Mouse (Mus musculus): ENCODE results near the gene L2hgdh. TPM values are rescaled to one million over a fixed set of nuclear protein-coding genes. Genes with fewer than 3 reads are reported as not detected.

The L2hgdh gene
- 13.0 and 14.4 TPM in 2 replicates for polyA plus RNA-seq (2015; fragmentation: Nextera tagmentation; extraction: Ambion mirVana)

GRCm38 (mm10) chr12:69724711-69725460 lies at the start of gene L2hgdh, which contains the start of gene Atp5s:
Gene L2hgdh, minus strand, starts transcription at chr12:69724873.
Gene Atp5s, plus strand, starts transcription at chr12:69724950.
- Histone ChIP-seq H3K27ac (peak within 1 kb of the TSS; percentile 67), H3K4me2 (peak within 1 kb of the TSS; percentile 82), H3K4me3 (peak within 1 kb of the TSS; percentile 75), H3K9me3 (replicated peaks) (peaks cover under 1% of the 10 kb centered on the region), H3K4me1 (peaks cover 18% of the 10 kb centered on the region), H3K9ac (peak within 1 kb of the TSS; percentile 75), H3K27me3 (no peaks in the 10 kb centered on the region), H3K36me3 (ENCODE audit: poor library complexity, severe bottlenecking) (peaks cover 12% of the 10 kb centered on the region)
- under 1% methylated on average over 60 of the region's 60 CpGs for WGBS
- ATAC-seq, result peak; percentile 97

DNA sequence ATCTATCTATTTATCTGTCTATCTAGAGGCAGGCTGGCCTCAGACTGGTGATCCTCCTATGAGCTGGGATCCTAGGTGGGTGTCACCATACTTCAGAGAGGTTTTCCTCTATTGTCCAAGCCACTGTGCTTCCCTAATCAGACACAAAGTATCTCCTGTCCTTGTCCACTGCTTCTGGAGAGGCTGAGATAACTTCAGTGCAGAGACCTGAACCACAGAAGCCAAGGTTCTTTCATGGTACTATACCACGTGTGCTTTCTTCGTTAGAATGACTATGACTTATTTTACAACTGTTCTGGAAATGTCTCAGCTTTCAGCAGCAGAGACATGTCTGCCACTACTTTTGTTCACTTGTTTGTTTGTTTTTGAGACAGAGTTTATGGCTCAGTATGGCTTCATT lies 44.2 kb upstream of the L2hgdh start:
- H3K4me2 ChIP-seq, result no peak overlapping the region
- ATAC-seq, result no peak
- H3K36me3 ChIP-seq (ENCODE audit: poor library complexity, severe bottlenecking), result no peaks in the 10 kb centered on the region
- WGBS, result 85% methylated on average over 2 of the region's 2 CpGs
- H3K27ac ChIP-seq, result no peak overlapping the region
- H3K9ac ChIP-seq, result no peak overlapping the region
- peaks cover 25% of the 10 kb centered on the region for H3K4me1 ChIP-seq
- no peaks in the 10 kb centered on the region for H3K9me3 ChIP-seq (replicated peaks)
- no peaks in the 10 kb centered on the region for H3K27me3 ChIP-seq
- no peak overlapping the region for H3K4me3 ChIP-seq

- Histone ChIP-seq H3K9me3 (replicated peaks) (no peaks in the 10 kb centered on the region), H3K4me1 (peaks cover 25% of the 10 kb centered on the region), H3K9ac (no peak overlapping the region), H3K4me3 (no peak overlapping the region), H3K27me3 (no peaks in the 10 kb centered on the region), H3K4me2 (0 out of 2 replicates have a peak overlapping the region, but pooled peaks have one; percentile 8), H3K36me3 (ENCODE audit: poor library complexity, severe bottlenecking) (no peaks in the 10 kb centered on the region), H3K27ac (0 out of 2 replicates have a peak overlapping the region, but pooled peaks have one; percentile 25)
- ATAC-seq, result peak; percentile 48; the same call in 1 of the 2 replicates
- 15% methylated on average over 9 of the region's 9 CpGs for WGBS
Observed at GRCm38 (mm10) chr12:69767476-69768258, 43.0 kb upstream of the L2hgdh start.

GRCm38 (mm10) chr12:69766185-69766904 lies 41.7 kb upstream of the L2hgdh start:
- no peak overlapping the region for H3K9ac ChIP-seq
- no peaks in the 10 kb centered on the region for H3K9me3 ChIP-seq (replicated peaks)
- WGBS, result 88% methylated on average over 10 of the region's 10 CpGs
- ATAC-seq, result no peak
- no peak overlapping the region for H3K4me2 ChIP-seq
- no peak overlapping the region for H3K4me3 ChIP-seq
- H3K27me3 ChIP-seq, result no peaks in the 10 kb centered on the region
- peaks cover 25% of the 10 kb centered on the region for H3K4me1 ChIP-seq
- H3K36me3 ChIP-seq (ENCODE audit: poor library complexity, severe bottlenecking), result no peaks in the 10 kb centered on the region
- no peak overlapping the region for H3K27ac ChIP-seq

DNA sequence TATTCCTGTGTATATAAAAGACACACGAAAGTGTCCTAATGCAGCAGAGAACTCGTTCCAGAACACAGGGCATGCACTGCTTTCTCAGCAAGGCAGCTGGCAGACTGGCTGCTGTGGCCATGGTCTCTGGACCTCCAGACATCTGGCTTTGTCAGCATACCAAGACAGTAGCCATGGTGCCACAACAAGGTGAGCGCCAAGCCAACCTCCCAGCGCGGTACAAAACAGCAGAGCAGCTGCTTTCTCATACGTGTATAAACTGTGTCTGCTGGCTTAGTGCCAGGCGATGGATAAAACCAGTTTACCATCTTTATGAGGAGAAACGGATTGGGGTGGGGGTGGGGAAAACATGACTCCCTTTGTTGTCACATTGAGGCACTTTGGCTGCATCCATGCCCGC lies 40.9 kb upstream of the L2hgdh start:
- no peaks in the 10 kb centered on the region for H3K27me3 ChIP-seq
- no peak overlapping the region for H3K4me3 ChIP-seq
- H3K27ac ChIP-seq, result no peak overlapping the region
- no peaks in the 10 kb centered on the region for H3K9me3 ChIP-seq (replicated peaks)
- H3K4me1 ChIP-seq, result peaks cover 25% of the 10 kb centered on the region
- H3K9ac ChIP-seq, result no peak overlapping the region
- no peak overlapping the region for H3K4me2 ChIP-seq
- ATAC-seq, result no peak; the same call in 1 of the 2 replicates
- H3K36me3 ChIP-seq (ENCODE audit: poor library complexity, severe bottlenecking), result no peaks in the 10 kb centered on the region
- 59% methylated on average over 9 of the region's 9 CpGs for WGBS

DNA sequence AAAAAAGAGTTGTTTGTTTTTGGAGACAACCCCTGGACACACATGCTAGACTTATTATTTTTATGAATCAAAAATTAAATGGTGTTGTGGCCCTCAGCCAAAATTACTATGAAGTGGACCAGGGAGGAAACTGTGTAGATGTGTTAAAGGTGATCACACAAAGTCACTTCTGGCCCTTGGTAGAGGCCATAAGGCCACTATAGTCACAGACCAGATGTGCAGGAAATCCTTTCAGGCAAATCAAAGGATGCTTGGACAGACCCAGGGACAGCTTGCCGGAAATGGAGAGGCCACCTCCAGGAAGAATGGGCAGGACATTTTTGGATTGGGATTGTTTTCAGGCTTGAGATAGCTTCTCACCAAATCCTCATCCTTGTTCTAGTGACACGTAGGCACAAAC lies 36.9 kb upstream of the L2hgdh start:
- H3K27ac ChIP-seq, result no peak overlapping the region
- no peak overlapping the region for H3K4me3 ChIP-seq
- WGBS, result 76% methylated on average over 2 of the region's 2 CpGs
- H3K9me3 ChIP-seq (replicated peaks), result no peaks in the 10 kb centered on the region
- no peak overlapping the region for H3K4me2 ChIP-seq
- no peak overlapping the region for H3K9ac ChIP-seq
- no peak for ATAC-seq
- H3K36me3 ChIP-seq (ENCODE audit: poor library complexity, severe bottlenecking), result no peaks in the 10 kb centered on the region
- H3K4me1 ChIP-seq, result peaks cover 25% of the 10 kb centered on the region
- no peaks in the 10 kb centered on the region for H3K27me3 ChIP-seq

GRCm38 (mm10) chr12:69760743-69761406 lies 36.2 kb upstream of the L2hgdh start:
- ATAC-seq, result no peak
- 85% methylated on average over 20 of the region's 20 CpGs for WGBS

GRCm38 (mm10) chr12:69760014-69760413 lies 35.3 kb upstream of the L2hgdh start:
- ATAC-seq, result no peak
- WGBS, result 74% methylated on average over 6 of the region's 6 CpGs
- Histone ChIP-seq H3K27me3 (no peaks in the 10 kb centered on the region), H3K36me3 (ENCODE audit: poor library complexity, severe bottlenecking) (no peaks in the 10 kb centered on the region), H3K4me2 (no peak overlapping the region), H3K4me3 (no peak overlapping the region), H3K9me3 (replicated peaks) (no peaks in the 10 kb centered on the region), H3K27ac (no peak overlapping the region), H3K4me1 (peaks cover 15% of the 10 kb centered on the region), H3K9ac (no peak overlapping the region)

More at GRCm38 (mm10) chr12:69760743-69761406, 36.2 kb upstream of the L2hgdh start:
- H3K4me2 ChIP-seq, result no peak overlapping the region
- H3K9me3 ChIP-seq (replicated peaks), result no peaks in the 10 kb centered on the region
- no peaks in the 10 kb centered on the region for H3K27me3 ChIP-seq
- no peak overlapping the region for H3K9ac ChIP-seq
- H3K27ac ChIP-seq, result no peak overlapping the region
- no peak overlapping the region for H3K4me3 ChIP-seq
- H3K36me3 ChIP-seq (ENCODE audit: poor library complexity, severe bottlenecking), result no peaks in the 10 kb centered on the region
- peaks cover 20% of the 10 kb centered on the region for H3K4me1 ChIP-seq

DNA sequence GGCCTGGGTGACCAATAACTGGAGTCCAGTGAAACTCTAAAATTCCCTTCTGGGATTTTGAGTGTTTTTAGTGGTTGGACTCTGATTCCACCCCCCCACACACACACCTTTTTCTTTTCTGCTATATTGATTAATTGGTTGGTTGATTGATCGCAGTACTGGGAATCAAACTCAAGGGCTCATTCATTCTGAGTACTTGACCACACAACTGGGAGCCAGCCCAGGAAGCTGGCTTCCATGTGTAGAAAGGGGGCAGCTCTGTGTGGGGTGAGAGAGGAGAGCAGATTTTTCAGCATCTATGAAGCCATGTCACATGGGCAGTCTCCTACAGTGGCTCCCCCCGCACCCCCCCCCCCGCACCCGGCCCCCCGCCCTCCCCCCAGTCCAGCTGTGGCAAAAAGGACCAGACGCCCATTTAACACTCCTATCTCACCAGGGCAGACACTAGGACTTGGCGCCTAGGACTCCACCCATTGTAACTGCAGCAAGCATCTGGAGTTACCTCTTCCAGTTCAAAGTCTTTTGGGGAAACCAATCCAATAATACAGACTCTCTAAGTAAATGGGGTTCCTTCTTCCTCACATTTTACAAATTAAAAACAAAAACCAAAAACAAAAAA lies 34.7 kb upstream of the L2hgdh start:
- no peak overlapping the region for H3K27ac ChIP-seq
- H3K36me3 ChIP-seq (ENCODE audit: poor library complexity, severe bottlenecking), result no peaks in the 10 kb centered on the region
- H3K27me3 ChIP-seq, result no peaks in the 10 kb centered on the region
- WGBS, result 47% methylated on average over 7 of the region's 7 CpGs
- no peaks in the 10 kb centered on the region for H3K9me3 ChIP-seq (replicated peaks)
- H3K4me1 ChIP-seq, result peaks cover 15% of the 10 kb centered on the region
- no peak overlapping the region for H3K4me2 ChIP-seq
- H3K9ac ChIP-seq, result no peak overlapping the region
- H3K4me3 ChIP-seq, result no peak overlapping the region
- no peak for ATAC-seq

DNA sequence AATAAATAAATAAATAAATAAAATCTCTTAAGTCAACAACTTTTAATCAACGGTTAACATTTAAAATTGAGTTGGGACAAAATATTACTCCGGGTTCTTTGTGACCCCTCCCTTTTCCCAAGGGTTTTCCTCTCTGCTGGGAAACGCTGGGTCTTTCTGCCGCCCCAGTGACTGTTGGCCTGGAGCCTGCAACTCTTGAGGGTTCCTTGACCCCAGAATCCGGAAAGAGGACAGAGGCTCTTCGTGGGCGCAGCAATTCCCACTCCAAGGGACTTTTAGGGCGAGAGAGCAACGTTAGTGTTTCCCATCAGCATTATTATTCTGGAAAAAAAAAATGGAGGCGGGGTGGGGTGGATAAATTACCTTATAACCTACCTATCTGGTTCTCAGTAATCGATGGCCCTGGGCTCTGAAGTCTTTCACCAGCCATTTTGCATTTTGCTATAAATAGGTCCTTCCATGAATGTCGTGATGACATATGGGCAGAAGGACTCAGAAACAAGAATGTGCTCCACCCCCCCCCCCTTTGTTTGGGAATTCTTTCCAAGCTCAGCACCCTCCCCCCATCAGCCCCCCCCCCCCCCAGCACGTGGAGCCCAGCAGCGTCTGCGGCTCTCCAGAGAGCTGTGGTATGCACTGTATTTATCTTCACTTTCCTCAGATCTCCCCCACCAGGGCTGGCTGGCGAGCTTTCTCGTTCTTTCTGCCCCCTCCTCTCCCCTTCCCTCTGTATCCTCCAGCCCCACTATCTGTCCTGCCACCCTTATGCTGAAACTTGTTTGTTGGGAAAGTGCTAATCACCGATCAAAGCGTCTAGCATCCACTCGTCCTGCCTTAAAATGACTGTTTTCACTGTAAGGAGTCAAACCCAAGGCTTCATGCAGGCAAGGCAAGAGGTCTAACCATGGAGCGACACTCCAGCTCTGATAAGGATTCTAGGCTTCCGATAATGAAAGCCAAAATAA lies 33.8 kb upstream of the L2hgdh start:
- peak; percentile 60; the same call in 1 of the 2 replicates for ATAC-seq
- peak overlapping the region; percentile 15 for H3K4me3 ChIP-seq
- H3K9me3 ChIP-seq (replicated peaks), result no peaks in the 10 kb centered on the region

More for the DNA sequence above, 33.8 kb upstream of the L2hgdh start:
- peaks cover 15% of the 10 kb centered on the region for H3K4me1 ChIP-seq
- H3K4me2 ChIP-seq, result peak overlapping the region; percentile 53
- H3K36me3 ChIP-seq (ENCODE audit: poor library complexity, severe bottlenecking), result no peaks in the 10 kb centered on the region
- H3K27ac ChIP-seq, result no peak overlapping the region
- H3K27me3 ChIP-seq, result no peaks in the 10 kb centered on the region
- H3K9ac ChIP-seq, result 0 out of 2 replicates have a peak overlapping the region, but pooled peaks have one; percentile 43
- 13% methylated on average over 20 of the region's 22 CpGs for WGBS

Measured in forebrain, embryonic 13.5 days (tissue).